Mouse (Mus musculus) right cerebral cortex, postnatal 36 days (tissue): Measurements from ENCODE around the gene S1pr4.

Experiments used
- DNase-seq, 2 experiments: peaks; one replicate each; pipeline ENCODE4 v3.0.0; 2022; ENCODE audit warnings: low spot score in 2 of 2, mixed read lengths in 1 of 2

S1pr4 gene

DNA sequence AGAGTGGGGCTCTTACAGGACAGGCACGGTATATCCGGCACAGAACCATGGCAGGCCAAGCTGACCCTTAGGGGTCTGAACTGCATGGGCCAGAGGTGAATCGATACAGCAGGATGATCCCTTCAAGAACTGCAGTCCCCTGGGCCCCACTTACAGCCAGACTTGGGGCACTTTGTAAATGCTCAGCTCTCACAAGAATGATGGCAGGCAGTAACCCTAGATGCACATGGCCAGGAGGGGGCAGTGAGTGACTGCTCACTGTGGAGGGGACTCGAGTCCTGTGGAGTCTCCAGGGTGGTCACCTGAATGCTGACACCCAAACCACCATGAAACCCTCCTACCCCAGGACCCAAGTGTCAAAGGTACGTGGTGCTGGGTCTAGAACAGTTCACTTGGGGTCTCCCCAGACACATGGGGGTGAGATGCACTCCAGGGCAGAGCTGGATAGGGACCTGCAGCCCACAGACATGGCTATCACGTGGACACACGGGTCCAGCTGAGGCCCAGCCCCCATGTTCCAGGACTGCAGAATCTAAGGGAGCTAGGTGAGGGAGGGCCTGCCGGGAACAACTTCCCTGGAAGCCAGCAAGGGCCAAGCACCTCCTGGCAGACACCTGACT is 6.2 kb downstream of the S1pr4 start:
- DNase-seq = no peak

DNA sequence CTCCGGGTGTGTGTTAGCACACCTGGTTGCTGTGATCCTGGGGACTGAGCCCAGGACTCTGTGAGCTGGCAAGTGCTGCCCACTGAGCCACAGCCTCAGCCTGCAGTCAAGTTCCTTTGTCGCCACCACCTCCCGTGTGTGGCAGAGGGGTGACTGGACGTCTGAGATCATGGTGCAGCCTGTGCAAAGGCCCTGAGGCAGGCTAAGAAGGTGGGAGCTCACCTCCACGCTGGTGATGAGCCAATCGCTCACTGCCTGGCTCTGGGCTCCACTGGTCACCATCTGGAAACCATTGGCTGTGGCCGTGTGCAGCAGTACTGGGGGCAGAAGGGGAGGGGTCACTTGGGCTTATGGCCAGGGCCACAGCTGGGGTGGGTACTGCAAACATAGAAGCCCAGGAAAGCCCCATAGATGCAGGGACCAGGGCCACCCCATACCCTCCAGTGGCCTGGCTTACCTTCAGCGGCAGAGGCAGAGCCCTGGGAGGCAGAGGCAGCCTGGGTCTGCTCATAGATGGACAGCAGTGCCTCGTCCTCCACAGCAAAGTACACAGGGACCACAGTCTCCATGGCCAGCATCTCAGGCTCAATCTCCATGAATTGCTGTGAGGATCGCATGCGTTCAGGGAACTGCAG is 7.2 kb downstream of the S1pr4 start:
- DNase-seq = no peak

DNA sequence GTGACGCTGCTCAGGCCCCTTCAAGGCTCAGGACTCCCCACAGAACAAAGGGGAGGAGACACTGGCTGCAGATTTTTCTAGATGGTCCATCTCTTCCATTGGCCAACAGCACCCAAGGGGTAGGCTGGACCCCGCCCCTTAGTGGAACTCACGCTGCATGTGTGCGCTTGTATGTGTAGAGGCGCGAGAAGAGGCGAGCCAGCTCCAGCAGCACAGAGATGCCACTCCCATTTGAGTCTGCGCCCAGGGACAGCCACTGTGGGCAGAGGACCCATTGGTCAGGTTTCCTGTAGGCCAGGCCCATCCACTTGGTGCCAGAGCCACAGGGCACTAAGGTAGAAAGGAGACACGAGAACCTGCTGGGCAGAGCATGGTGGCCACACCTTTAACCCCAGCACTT is 8.9 kb downstream of the S1pr4 start:
- no peak for DNase-seq

DNA sequence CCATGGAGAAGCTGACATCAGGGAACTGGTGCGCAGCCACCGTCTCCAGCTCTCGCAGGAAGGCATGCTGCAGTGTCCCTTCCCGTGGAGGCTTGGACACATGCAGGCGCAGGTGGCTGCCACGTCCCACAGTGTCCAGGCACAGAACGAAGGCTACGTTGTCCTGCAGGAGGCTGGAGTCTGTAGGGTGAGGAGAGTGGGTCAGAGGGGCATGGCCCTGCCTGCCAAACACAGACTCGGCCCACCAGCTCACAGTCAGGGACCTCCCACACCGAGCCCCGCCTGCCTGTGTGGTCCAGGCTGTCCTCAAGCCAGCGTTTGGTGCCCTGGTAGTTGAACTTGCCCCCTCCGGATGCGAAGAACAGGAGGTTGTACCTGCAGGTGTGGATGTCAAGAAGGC is 10.0 kb downstream of the S1pr4 start:
- DNase-seq = no peak

DNA sequence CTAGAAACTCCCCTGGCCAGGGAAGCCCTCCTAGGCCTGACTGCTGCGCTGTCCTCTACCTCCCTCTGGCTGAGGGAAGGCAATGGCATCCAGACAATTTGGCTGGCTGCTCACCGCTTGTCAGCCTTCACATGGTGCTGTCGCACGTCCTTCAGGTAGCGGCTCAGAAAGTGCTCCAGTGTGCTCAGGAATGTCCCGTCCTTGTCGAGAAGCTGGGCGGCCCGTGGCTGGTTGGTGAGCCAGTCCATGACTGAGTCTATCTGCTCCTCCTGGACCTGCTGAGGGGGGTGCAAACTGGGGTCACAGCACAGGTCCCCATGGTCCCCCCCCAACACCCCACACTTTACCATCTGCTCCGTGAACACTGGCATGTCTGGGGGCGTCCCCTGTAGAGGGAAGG is 11.9 kb downstream of the S1pr4 start:
- DNase-seq = no peak

DNA sequence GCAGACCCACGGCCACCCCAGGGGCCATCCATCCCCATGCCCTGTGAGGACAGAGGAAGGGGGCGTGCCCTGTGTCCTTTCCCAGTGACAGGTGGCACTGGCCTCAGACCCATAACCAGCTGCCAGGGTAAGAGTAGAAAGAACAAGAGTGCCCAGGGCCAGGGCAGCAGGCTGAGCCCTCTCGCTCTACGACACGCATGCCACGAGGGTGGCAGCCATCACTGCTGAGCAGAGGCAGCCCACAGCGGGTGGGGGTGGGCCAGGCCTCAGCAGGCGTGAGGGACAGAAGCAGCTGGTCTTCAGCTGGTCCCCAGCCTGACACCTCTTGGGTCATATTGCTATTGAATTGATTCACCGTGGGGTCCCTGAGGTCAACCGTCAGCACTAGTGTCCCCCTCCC is 13.4 kb downstream of the S1pr4 start:
- DNase-seq = no peak

DNA sequence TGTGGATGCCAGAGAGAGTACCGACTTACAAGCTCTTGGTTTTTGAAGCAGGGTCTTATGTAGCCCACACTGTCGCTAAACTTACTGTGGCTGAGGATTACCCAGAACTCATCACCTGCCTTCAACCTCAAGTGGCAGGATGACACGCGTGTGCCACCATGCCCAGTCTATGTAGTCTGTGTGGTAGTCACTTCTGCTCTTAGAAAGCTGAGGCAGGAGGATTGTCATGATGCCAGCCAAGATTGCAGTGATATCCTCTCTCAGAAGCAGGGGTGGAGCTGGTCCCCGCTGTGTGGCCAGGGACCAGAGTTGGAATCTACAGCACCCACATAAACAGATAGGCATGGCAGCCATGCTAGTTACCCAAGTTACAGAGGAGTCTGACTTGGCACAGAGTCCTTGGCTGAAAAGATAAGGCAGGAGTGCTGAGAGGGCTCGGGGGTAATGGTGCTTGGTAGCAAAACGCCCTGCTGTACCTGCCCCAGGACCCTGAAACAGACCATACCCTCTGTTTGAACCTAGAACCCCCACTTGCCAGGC is 14.4 kb downstream of the S1pr4 start:
- DNase-seq = no peak

DNA sequence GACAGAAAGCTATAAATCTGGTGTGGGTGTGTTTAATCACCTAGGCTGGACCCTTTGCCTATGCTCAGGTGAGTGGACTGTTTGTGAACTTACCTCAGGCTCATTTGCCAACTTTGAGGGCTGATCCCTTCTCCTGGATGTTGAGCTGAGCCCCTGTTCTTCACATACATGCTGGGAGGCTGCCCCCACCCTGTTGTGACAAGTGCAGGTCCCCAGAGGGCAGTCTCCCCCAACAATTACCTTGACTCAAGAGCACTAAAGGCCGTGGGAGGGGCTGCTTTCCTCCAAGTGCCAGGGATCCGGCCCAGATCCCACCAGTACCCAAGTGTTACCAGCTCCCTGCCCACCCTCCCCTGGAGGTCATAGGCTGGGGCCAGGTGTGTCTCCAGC is 14.9 kb downstream of the S1pr4 start:
- DNase-seq = no peak

DNA sequence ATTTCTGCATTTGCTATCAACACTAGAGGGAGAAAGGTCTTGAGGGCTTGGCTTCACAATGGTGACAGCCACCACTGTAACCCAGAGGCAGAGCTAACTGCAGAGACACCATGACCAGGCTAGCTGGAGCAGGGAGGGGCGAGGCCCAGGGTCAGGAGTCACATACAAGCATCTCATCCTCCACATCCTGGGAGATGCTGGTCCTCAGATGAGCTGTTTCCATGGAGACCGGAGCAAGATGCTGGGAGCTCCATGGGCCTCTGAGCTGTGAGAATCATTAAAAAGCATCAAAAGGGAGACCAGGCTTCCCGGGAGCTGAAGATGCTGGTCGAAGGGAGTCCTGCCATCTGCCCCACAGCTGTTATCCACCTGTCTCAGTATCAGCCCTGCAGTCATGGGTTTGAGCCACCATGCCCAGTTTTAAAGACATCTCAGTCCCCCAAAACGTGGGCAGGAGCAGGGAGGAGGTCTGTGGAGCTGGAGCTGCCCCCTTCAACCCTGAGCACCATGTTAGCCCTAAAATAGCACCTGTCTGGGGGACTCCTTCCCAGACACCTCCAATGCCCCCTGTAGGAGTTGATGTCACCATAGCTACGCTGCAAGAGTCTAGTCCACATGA is 15.4 kb downstream of the S1pr4 start:
- DNase-seq = no peak

DNA sequence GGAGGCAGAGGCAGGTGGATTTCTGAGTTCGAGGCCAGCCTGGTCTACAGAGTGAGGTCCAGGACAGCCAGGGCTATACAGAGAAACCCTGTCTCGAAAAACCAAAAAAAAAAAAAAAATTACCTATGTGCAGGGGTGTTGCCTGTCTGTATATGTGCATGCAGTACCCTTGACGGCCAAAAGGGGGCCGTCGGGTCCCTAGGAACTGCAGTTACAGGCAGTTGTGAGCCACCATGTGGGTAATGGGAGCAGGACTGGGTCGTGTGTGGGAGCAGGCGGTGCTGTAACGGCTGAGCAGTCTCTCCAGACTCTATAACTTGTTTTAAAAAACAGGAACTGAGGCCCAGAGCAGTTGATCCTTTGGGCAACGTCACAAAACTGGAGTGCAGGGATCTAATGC is 15.9 kb downstream of the S1pr4 start:
- DNase-seq = no peak

DNA sequence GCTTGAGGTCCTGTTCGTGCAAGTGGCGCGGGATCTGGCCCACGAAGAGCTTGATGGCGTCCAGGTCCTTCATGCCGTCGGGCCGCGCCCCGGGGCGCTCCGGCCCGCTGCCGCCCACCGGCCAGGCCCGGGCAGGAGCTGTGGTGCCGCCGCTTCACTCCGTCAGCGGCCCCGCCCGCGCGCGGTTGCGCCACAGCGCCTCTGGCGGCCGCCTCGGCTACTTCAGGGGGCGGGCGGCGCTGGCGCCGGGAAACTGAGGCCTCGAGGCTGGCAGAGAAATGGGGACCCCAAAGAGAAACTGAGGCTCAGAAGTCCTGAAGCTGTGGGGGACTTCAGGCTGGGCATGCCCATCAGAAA is 17.4 kb downstream of the S1pr4 start, which contains the start of gene Celf5:
Gene Celf5, minus strand, starts transcription at position 177 of the 357 bp plus-strand sequence.
- DNase-seq = no peak

DNA sequence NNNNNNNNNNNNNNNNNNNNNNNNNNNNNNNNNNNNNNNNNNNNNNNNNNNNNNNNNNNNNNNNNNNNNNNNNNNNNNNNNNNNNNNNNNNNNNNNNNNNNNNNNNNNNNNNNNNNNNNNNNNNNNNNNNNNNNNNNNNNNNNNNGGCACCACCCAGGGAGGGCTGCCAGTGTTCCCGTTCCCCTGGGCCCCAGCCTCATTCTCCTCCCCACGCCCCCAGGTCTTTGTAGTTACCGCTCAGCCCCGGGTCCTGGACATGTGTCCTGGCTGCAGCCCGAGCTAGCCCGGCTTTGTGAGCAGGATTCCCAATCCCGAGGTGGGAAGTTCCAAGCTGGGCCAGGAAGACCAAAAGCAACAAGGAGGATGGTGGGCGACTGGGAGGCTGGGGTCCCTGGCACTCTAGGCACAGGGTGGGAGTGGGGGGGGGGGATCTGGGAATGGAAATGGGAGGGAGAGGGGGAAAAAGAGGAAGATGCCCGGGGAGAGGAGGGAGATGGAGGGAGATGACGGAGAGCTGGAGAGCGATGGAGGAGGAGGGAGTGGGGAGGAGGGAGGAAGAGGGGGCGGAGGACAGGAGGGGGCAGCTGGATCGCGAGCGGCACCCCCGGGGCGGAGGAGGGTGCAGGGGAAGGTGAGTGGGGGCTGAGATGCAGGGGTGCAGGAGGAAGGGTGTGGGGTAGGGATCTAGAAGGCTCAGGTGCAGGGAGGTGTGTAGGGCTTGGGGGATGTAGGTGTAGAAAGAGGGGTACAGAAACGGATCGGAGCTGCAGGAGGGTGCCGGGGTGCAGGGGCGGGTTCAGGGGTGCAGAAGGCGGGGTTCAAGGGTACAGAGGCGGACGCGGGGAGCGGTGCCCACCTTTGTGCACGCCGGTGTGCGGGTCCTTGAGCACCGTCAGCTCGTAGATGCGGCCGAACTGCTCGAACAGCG is 18.1 kb downstream of the S1pr4 start:
- DNase-seq = no peak

DNA sequence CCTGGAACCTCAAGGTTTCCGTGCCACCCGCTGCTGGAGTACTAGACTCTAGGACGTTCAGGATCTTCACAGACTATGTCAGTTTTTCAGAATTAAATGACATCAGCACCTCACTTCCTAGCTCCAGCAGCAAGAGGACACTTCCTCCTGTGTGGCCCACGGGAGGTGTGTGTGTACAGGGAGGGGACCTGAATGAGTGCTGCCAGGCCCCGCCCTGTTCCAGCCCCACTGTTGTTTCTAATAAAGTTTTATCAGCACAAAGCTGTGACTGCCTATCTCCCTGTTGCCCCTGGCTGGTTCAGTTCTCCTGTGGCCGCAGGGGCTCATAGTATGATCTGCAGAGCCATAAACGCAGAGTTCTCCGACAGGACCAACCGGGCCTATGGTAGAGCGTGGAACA is 25.5 kb downstream of the S1pr4 start:
- no peak for DNase-seq

DNA sequence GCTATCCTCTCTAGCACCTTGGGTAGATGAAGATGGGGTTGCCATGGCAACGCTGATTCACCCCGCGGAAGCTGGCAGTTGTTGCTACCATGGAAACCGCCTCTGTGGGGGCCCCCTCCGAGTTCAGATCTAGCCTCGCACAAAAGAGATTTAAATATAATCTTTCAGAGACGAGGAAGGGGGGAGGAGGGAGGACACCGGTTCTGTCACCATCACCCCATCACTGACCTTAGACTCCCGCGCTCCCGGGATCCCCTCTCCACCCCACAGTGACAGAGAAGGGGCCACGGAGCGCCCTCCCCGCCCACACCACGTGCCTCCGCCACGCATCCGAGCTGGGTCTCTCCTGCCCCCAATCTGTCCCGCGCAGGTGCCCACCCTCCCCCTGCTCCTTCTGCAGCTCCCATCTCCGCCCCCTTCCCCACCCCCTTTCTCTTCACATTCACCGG is 26.9 kb downstream of the S1pr4 start:
- peak; percentile 92 to 93 for DNase-seq

DNA sequence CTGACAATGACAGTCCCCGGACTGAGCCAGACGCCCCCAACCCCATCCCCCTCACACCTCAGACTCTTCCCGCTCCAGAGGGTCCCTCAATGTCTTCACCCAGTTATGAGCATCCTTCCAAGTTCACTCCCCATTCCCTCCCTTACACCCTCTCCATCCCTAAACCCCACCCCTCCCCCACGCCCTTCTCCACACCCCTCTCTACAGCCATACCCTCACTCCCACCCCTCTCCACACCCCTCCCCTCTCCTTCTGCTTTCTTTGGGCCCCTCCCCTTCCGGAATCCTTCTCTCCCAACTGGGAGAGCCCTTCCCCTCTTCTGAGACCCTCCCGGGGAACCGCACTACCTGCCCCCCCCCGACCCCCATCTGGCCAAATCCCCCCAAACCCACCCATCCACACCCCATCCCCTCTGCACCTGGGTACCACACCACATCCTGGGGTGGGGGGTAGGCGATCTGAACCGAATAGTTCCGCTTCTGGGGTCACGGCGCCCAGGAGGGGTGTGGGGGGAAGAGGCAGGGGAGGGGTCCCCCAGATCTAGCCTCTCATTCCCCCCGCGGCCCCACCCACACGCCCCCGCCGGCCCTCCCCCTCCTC is 27.4 kb downstream of the S1pr4 start:
- DNase-seq = no peak

DNA sequence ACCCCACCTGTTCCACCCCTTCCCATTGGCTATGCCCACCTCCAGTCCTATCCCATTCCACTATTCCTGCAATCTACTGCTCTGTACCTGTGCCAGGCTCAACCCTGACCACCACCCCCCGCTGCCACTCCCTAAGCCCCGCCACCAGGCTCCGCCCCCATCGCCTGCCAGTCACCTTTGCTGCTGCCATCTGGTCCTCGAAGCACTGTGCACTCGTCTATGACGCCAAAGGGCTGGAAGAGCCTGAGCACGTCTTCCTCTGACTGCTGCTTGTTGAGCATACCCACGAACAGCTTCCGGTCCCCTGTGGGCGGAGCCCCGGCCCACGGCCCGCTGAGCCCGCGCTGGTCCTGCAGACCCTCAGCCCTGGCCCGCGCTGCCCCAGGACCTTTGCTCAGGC is 29.5 kb downstream of the S1pr4 start:
- DNase-seq = peak in 1 of 2 experiments; percentile 63

DNA sequence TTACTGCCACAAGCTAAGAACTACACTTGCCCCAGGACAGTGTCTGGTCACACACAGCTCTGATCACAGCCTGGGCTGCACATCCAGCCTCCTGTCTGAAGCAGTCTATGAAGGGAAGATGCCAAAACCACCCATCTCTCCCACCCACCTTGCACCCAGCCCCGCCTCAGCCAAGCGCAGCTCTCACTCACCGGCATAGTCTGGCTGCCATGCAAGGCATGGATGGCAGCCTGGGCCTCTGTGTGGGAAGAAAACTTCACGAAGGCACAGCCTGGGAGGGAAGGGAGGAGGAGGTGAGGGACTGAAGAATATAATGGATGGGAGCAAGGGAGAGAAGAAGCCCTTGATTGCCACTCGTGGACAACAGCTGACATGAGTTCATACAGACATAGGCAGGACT is 30.7 kb downstream of the S1pr4 start:
- DNase-seq = peak; percentile 76 to 88

DNA sequence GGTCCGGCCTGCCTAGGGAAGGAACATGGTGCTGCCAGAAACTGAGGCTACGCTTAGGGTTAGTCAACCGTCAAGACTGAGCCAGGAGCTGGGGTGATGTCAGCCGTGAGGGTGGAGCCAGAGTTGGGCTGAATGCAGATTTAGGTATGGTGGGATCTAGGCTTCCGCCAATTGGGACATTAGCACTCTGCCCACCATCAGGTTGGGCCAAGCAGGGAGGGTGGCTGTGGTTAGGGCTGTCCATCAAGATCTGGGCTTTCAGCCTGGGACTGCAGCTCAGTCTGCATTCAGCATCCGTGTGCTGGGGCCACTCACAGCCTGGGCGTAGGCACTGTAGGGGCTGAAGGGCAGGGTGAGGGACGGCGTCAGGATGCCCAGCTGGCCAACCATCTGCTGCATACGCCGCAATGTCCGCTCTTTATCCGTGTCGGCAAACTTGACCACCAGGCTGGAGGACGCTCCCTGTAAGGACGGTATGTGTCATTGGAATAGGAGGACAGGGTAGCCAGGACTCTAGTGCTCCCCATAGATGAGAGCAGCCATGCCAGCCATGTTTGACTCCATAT is 32.2 kb downstream of the S1pr4 start:
- no peak for DNase-seq

DNA sequence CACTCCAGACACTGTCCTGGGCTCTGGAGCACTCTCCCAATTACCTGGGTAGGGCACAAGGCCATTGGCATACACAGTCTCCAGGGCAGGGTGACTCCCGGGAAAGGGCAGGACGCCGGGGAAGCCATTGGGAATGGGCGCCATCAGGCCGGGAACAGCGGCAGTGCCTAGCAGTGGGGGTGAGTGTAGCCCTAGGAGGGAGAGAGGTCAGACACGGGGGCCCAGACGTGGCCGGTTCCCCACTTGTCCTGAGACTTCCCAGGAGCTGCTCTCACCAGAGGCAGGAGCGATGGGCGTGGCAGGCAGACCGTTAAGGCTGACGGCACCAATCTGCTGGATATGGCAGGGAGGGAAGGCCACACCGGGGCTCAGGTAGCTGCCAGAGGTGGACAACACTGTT is 33.1 kb downstream of the S1pr4 start:
- DNase-seq = no peak

DNA sequence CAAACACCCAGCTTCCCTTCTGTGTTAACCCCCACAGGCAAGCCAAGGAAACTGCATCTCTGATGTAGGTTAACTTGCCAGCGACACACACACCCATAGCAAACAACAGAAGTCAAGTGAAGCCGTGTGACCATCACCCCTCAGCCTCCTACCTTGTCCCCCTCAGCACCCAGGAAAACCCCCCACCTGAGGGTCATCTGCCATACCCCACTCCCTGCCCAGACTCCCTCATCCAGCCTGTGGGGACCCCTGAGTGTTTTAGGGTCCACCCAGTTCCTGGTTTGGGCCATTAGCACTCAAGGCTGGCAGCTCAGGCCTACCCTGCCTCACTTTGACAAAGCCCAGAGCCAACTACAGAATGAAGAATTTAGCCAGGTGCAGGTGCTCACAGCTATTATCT is 33.9 kb downstream of the S1pr4 start:
- no peak for DNase-seq

DNA sequence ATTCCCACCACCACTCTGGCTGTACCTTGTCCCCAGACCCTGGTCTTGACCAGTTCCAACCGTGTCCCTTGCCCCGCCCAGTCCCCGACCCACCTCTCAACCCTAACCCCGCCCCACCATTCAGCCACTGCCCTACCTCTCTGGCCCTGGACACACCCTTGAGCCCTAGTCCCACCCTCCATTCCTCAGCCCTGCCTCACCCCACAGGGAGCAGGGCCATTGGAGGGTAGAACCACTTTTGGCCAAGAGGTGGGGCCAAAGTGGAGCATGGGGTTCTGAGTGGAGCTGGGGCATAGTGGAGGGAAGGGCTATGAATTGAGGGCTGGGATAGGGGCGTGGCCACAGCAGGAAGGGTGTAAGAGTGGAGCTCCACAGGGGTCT is 34.7 kb downstream of the S1pr4 start:
- DNase-seq = no peak
